ENCODE assay signal across 8 mouse cellular contexts in genomic region chr16:75766388-75767249, GRCm38 (mm10). TPM values are rescaled to one million over a fixed set of nuclear protein-coding genes. Genes with fewer than 3 reads are reported as not detected.
DNase-seq lines count a peak whose midpoint lies in the region; ATAC-seq lines count a peak whose summit lies in the region.

Hspa13 (minus strand) TSS chr16:75767104.

- peak within 1 kb of the TSS; percentile 79 for H3K4me2 ChIP-seq in heart, embryonic 14.5 days (ENCODE audit: low read length)
- H3K4me2 ChIP-seq in liver, embryonic 13.5 days: peak within 1 kb of the TSS; percentile 80
- H3K4me2 ChIP-seq in stomach, embryonic 16.5 days (ENCODE audit: low read depth, low read length): peak within 1 kb of the TSS; percentile 71

- peak; percentile 95 for DNase-seq in c-Kit-negative CD71-positive TER-119-positive erythroid progenitor cells, embryonic 14.5 days (ENCODE audit: low read depth, low spot score)
- DNase-seq in fibroblast of lung, adult 2 months (ENCODE audit: low read depth): peak; percentile 99
- DNase-seq in kidney, postnatal 14 days: peak; percentile 98
- DNase-seq in liver, embryonic 13.5 days: peak; percentile 92
- DNase-seq in neural tube, embryonic 10.5 days (ENCODE audit: extremely low spot score, low spot score): peak; percentile 93

- H3K4me1 ChIP-seq in heart, embryonic 14.5 days (ENCODE audit: control insufficient read depth in 2 of 2, insufficient read depth in 2 of 2, low read length in 2 of 2): peaks cover 3 to 9% of the 10 kb centered on the region in 2 experiments
- peaks cover 14% of the 10 kb centered on the region for H3K4me1 ChIP-seq in liver, embryonic 13.5 days (replicated peaks)
- peaks cover 4% of the 10 kb centered on the region; the same call in 1 of the 2 replicates for H3K4me1 ChIP-seq in stomach, embryonic 16.5 days (ENCODE audit: control insufficient read depth, insufficient read depth, low read length)

- H3K9ac ChIP-seq in heart, embryonic 14.5 days (ENCODE audit: low read length): peak within 1 kb of the TSS; percentile 75
- H3K9ac ChIP-seq in liver, embryonic 13.5 days: peak within 1 kb of the TSS; percentile 80
- peak within 1 kb of the TSS; percentile 84 for H3K9ac ChIP-seq in stomach, embryonic 16.5 days (ENCODE audit: low read length)

- no peaks in the 10 kb centered on the region for H3K27me3 ChIP-seq in heart, embryonic 14.5 days (ENCODE audit: control insufficient read depth, insufficient read depth, low read length)
- H3K27me3 ChIP-seq in liver, embryonic 13.5 days: no peaks in the 10 kb centered on the region
- no peaks in the 10 kb centered on the region for H3K27me3 ChIP-seq in stomach, embryonic 16.5 days (ENCODE audit: control insufficient read depth, insufficient read depth, low read length)

- ATAC-seq in CD4-positive, CD25-positive, alpha-beta regulatory T cell, adult 4 months: peak; percentile 93
- ATAC-seq in heart, embryonic 14.5 days (ENCODE audit: insufficient number of reproducible peaks, insufficient read depth, low FRiP score, low read depth): peak; percentile 98
- ATAC-seq in liver, embryonic 13.5 days (ENCODE audit: low read depth): peak; percentile 97
- ATAC-seq in stomach, embryonic 16.5 days (ENCODE audit: insufficient read depth, low FRiP score): peak; percentile 99

- peak within 1 kb of the TSS; percentile 65 to 66; a peak in 3 of 4 replicates for H3K27ac ChIP-seq in heart, embryonic 14.5 days (replicated peaks in 1 of 2; ENCODE audit: control insufficient read depth in 1 of 2, insufficient read depth in 1 of 2, low read depth in 2 of 2, low read length in 2 of 2)
- H3K27ac ChIP-seq in liver, embryonic 13.5 days: peak within 1 kb of the TSS; percentile 78
- peak within 1 kb of the TSS; percentile 50 for H3K27ac ChIP-seq in stomach, embryonic 16.5 days (ENCODE audit: low read length)

- peak within 1 kb of the TSS; percentile 69 to 85 for H3K4me3 ChIP-seq in heart, embryonic 14.5 days (ENCODE audit: control insufficient read depth in 1 of 2, insufficient read depth in 1 of 2, low read depth in 1 of 2, low read length in 2 of 2)
- peak within 1 kb of the TSS; percentile 86 for H3K4me3 ChIP-seq in liver, embryonic 13.5 days (replicated peaks)
- H3K4me3 ChIP-seq in stomach, embryonic 16.5 days (replicated peaks; ENCODE audit: low read length): peak within 1 kb of the TSS; percentile 88

- WGBS in heart, embryonic 14.5 days: under 1% methylated on average over 51 of the region's 51 CpGs
- WGBS in liver, embryonic 13.5 days (ENCODE audit: insufficient replicate concordance): under 1% methylated on average over 51 of the region's 51 CpGs
- under 1% methylated on average over 51 of the region's 51 CpGs for WGBS in stomach, embryonic 16.5 days

- H3K36me3 ChIP-seq in heart, embryonic 14.5 days (ENCODE audit: control insufficient read depth, insufficient read depth, low read length): peaks cover 21% of the 10 kb centered on the region
- peaks cover 11% of the 10 kb centered on the region for H3K36me3 ChIP-seq in liver, embryonic 13.5 days
- H3K36me3 ChIP-seq in stomach, embryonic 16.5 days (ENCODE audit: control insufficient read depth, insufficient read depth, low read length): no peaks in the 10 kb centered on the region

- H3K9me3 ChIP-seq in heart, embryonic 14.5 days (ENCODE audit: control insufficient read depth, low read length): no peaks in the 10 kb centered on the region
- no peaks in the 10 kb centered on the region for H3K9me3 ChIP-seq in liver, embryonic 13.5 days (replicated peaks)
- no peaks in the 10 kb centered on the region for H3K9me3 ChIP-seq in stomach, embryonic 16.5 days (replicated peaks; ENCODE audit: control insufficient read depth, low read length)

RNA-seq across cellular contexts. Expression of gene Hspa13, which starts in this region (rescaled TPM):
- 1 to 10 TPM; 9.3 to 10.0 TPM for polyA plus RNA-seq in CD4-positive, CD25-positive, alpha-beta regulatory T cell, adult 4 months (2017; shearing (Covaris generic))
- polyA plus RNA-seq in heart, embryonic 14.5 days (2014; fragmentation: Nextera tagmentation; extraction: Ambion mirVana): 22.6 and 23.2 TPM in 2 replicates
- 9.2 and 11.6 TPM in 2 replicates for polyA plus RNA-seq in liver, embryonic 13.5 days (2015; fragmentation: Nextera tagmentation; extraction: Ambion mirVana)
- polyA plus RNA-seq in stomach, embryonic 16.5 days (2015; fragmentation: Nextera tagmentation; extraction: Ambion mirVana): 28.8 and 29.3 TPM in 2 replicates

Comparison
In these comparisons a context has a peak if more than half of its experiments do, and no peak if none do; other contexts are left out.
1. Peak in every context shown above with its lines: DNase-seq, ATAC-seq, H3K4me3 ChIP-seq and H3K27ac ChIP-seq.